Mouse (Mus musculus) intestine, embryonic 15.5 days (tissue): ENCODE data around the gene Wdr26. TPM values are rescaled to one million over a fixed set of nuclear protein-coding genes. Genes with fewer than 3 reads are reported as not detected.

Experiments
- ATAC-seq: fragments of 200-750 bp; cut with Nextera tagmentation; 2 replicates; pipeline ENCODE4 v1.8.0; 2017; ENCODE audit warnings: moderate TSS enrichment, moderate library complexity
- H3K27ac ChIP-seq: fragments of 300-500 bp; sonication (generic); 2 replicates; pipeline ENCODE4 v1.5.1; 2015; ENCODE audit warnings: mild to moderate bottlenecking, inconsistent platforms
- H3K27me3 ChIP-seq: fragments of 300-500 bp; sonication (generic); replicated peaks from 2 replicates; pipeline ENCODE4 v1.6.1; 2015; ENCODE audit warnings: inconsistent platforms
- H3K36me3 ChIP-seq: fragments of 300-500 bp; sonication (generic); 2 replicates; pipeline ENCODE4 v1.6.1; 2015; ENCODE audit warnings: inconsistent platforms
- H3K4me1 ChIP-seq: fragments of 300-500 bp; sonication (generic); replicated peaks from 2 replicates; pipeline ENCODE4 v1.6.1; 2015; ENCODE audit warnings: inconsistent platforms
- H3K4me2 ChIP-seq: fragments of 300-500 bp; sonication (generic); replicated peaks from 2 replicates; pipeline ENCODE4 v1.6.1; 2015; ENCODE audit warnings: mild to moderate bottlenecking, inconsistent platforms
- H3K4me3 ChIP-seq: fragments of 300-500 bp; sonication (generic); replicated peaks from 2 replicates; pipeline ENCODE4 v1.5.1; 2015; ENCODE audit warnings: inconsistent platforms
- H3K9ac ChIP-seq: fragments of 300-500 bp; sonication (generic); 2 replicates; pipeline ENCODE4 v1.6.1; 2015; ENCODE audit warnings: inconsistent platforms
- H3K9me3 ChIP-seq: fragments of 300-500 bp; sonication (generic); 2 replicates; pipeline ENCODE4 v1.6.1; 2016; ENCODE audit warnings: inconsistent platforms
- WGBS: fragments of 180-500 bp; shearing (Covaris S2); methylation state at CpG from one replicate; pipeline ENCODE4 v1.1.7; 2015; 5-methylcytosine and 5-hydroxymethylcytosine counted together
- polyA plus RNA-seq: library from polyadenylated mRNA; unstranded; fragments of >200 nt; fragmentation: Nextera tagmentation; extraction: Ambion mirVana; gene quantifications from 2 replicates; pipeline ENCODE4 v1.2.1, GENCODE M21; 2015

Wdr26 gene
- polyA plus RNA-seq = 30.2 and 33.0 TPM in 2 replicates

DNA sequence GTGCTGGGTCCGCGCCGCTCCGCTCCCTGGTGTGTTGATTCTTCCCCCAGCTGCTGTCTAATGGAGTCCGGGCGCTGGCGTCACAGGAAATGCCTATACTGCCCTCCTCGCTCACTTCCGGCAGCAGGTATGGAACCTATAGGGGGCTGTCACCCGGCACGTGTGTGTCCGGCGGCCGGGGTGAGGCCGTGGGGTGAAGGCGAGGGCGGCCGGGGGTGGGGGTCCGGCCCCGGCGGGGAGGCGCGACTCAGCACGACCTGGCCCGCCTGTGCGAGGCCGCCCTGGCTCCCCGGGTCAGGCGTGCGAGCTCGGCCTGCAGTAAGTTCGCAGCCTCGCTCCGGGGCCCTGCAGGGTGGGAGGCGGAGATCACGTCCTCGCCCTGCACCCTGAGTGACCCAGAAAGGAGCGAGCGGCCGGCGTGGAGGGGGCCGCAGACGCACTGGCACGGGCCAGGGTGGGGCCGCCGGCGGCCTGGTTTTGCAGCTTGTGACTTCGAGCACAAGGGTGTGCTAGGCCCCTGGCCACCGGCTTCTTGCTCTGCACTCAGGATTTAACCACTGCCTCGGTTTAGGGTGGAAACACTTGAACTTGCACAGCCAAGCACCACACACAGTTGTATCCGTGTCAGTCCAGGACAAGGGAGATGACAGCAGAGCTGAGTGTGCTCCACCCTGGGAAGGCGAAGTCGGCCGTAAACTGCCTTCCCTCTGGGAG lies at the start of gene Wdr26:
Gene Wdr26, minus strand, starts transcription at position 82 of the 714 bp plus-strand sequence.
- WGBS = under 1% methylated on average over 51 of the region's 54 CpGs
- Histone ChIP-seq H3K4me3 (peak within 1 kb of the TSS; percentile 96), H3K27ac (peak within 1 kb of the TSS; percentile 94), H3K36me3 (no peaks in the 10 kb centered on the region), H3K9me3 (no peaks in the 10 kb centered on the region), H3K9ac (peak within 1 kb of the TSS; percentile 95), H3K4me2 (peak within 1 kb of the TSS; percentile 89), H3K4me1 (peaks cover 5% of the 10 kb centered on the region; the same call in 1 of the 2 replicates), H3K27me3 (no peaks in the 10 kb centered on the region)
- ATAC-seq = peak; percentile 95

DNA sequence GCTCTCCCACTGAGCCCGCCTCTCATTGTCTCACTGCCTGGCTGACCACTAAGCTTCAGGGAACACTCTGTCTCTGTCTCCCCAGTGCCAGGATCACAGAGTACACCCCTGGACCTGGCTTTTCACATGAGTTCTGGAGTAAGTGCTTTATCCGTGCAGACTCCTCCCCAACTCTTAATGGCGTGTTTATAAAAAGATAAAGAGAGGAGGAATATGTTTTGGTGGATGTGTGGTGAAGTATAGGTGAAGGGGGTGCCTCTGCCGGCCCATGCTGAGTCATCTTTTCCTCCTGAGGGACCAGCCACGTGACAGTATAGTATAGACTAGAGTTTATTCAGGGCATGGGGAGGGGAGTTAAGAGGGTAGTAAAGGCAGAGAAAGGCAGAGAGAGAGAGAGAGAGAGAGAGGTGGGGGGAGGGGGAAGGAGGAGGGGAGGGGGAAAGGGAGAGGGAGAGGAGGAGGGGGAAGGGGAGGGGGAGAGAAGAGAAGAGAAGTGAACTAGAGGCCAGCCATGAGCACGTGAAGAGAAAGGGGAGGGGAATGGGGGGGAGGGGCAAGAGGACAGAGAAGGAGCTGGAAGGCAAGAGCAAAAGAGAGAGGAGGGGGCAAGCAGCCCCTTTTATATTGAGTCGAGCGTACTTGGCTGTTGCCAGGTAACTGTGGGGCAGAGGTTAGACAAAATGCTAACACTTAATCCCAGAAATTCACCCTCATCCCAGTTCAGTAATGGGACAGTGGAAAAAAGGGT lies 49.3 kb upstream of the Wdr26 start:
- H3K9ac ChIP-seq = no peak overlapping the region
- no peaks in the 10 kb centered on the region for H3K36me3 ChIP-seq
- ATAC-seq = no peak
- H3K4me1 ChIP-seq = peaks cover 29% of the 10 kb centered on the region
- H3K4me2 ChIP-seq = no peak overlapping the region
- no peak overlapping the region for H3K4me3 ChIP-seq
- no peak overlapping the region for H3K27ac ChIP-seq
- WGBS = 25% methylated on average over 8 of the region's 8 CpGs
- no peaks in the 10 kb centered on the region for H3K27me3 ChIP-seq
- no peaks in the 10 kb centered on the region for H3K9me3 ChIP-seq

DNA sequence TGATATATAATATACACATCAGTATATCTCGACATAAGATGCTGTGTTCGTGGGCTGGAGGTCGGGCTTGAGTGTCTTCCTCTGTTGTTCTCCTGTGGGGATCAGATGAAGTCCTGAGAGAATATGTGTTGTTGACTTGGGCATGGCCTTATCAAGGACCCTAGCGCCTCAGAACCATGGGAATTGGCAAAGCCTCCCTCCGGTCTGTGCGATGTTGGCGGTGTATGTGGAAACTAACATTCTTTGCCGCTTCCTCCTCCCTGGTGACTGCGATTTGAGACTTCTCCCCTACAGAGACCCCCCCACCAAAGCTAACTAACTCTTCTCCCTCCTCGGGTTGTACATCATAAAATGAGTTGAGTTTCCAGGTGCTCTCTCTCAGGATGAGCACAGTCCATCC lies 48.6 kb upstream of the Wdr26 start:
- Histone ChIP-seq H3K4me1 (peaks cover 35% of the 10 kb centered on the region), H3K4me3 (no peak overlapping the region), H3K27me3 (no peaks in the 10 kb centered on the region), H3K4me2 (no peak overlapping the region), H3K27ac (no peak overlapping the region), H3K36me3 (no peaks in the 10 kb centered on the region), H3K9me3 (no peaks in the 10 kb centered on the region), H3K9ac (no peak overlapping the region)
- 90% methylated on average over 10 of the region's 10 CpGs for WGBS
- no peak for ATAC-seq

DNA sequence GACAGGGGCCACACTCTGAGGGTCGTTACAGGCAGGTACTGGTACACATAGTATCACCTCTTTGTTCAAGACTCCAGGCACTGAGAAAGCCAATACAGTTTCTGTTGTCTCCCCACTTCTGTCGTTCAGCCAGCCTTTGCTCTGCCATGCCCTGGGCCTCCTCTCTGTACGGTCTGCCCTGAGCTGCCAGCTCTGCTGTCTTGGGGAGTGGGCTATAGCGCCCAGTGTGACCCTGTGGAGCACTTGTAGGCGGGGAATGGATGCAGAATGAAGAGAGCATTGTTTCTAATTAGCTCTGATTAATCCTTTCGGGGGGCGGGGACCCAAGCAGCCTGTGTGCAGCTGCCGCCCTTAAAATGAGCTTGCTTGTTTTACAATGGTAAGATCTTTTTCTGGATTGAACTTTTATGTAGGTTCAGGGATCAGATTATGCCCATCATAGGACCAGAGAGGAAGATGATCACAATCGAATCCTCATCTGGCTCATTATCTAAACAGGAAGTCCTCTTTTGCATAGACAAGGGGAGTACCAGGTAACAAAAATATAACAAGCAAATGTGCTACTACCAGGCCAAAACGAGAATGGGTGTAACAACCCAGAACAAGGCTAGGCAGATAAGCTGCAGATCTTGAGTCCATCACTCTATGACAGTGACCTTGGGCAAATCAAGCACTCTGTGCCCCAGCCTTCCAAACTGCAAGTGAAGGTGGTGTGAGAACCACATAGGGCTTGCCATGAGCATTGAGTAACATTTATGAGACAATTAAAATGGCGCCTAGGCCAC lies 48.0 kb upstream of the Wdr26 start:
- no peak overlapping the region for H3K4me2 ChIP-seq
- no peaks in the 10 kb centered on the region for H3K27me3 ChIP-seq
- H3K36me3 ChIP-seq = no peaks in the 10 kb centered on the region
- WGBS = 60% methylated on average over 11 of the region's 11 CpGs
- H3K4me1 ChIP-seq = peaks cover 37% of the 10 kb centered on the region
- H3K4me3 ChIP-seq = no peak overlapping the region
- H3K27ac ChIP-seq = no peak overlapping the region
- ATAC-seq = no peak
- no peaks in the 10 kb centered on the region for H3K9me3 ChIP-seq
- no peak overlapping the region for H3K9ac ChIP-seq

DNA sequence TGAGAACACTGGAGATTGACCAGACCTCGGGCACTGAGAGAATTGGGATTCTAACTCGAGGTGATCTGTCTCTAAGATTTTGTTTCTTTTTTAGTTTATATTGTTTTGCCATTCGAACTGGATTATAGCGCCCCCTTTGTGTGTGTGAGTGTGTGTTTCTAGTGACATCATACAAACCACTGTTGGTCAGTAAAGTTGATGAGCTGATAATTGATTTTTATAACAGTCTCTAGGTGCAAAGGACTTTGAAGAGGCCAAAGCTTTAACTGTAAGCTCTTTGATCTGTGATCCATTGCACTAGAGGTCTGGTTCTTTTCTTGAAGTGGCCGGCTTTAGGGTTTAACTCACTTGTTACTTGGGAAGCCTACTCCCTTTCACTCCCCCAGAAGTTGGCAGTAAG lies 47.3 kb upstream of the Wdr26 start:
- Histone ChIP-seq H3K4me3 (no peak overlapping the region), H3K4me1 (peaks cover 37% of the 10 kb centered on the region), H3K4me2 (no peak overlapping the region), H3K36me3 (no peaks in the 10 kb centered on the region), H3K27ac (no peak overlapping the region), H3K9me3 (no peaks in the 10 kb centered on the region), H3K27me3 (no peaks in the 10 kb centered on the region), H3K9ac (no peak overlapping the region)
- no peak for ATAC-seq
- WGBS = 57% methylated on average over 5 of the region's 5 CpGs

DNA sequence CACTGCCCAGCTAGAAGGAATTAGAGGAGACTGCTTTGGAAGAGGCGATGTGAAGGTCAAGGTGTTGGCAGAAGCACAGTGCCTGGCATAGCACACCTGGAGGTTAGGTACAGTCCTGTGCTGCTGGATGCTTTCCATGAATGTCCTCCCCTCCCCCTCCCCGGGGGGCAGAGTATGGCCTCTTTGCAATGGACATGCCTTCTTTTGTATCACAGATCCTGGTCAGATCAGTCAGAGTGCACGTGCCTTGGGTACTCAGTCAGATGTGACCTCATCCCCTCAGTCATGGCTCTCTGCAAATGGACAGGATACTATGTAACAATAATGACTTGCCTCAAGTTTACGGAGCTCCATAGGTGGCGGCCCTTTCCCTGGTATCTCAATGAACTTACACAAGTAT lies 46.8 kb upstream of the Wdr26 start:
- no peak for ATAC-seq
- no peak overlapping the region for H3K4me2 ChIP-seq
- H3K36me3 ChIP-seq = no peaks in the 10 kb centered on the region
- WGBS = 67% methylated on average over 5 of the region's 5 CpGs
- H3K4me1 ChIP-seq = peaks cover 37% of the 10 kb centered on the region
- H3K27me3 ChIP-seq = no peaks in the 10 kb centered on the region
- H3K4me3 ChIP-seq = no peak overlapping the region
- no peak overlapping the region for H3K9ac ChIP-seq
- peak overlapping the region; percentile 88 for H3K27ac ChIP-seq
- H3K9me3 ChIP-seq = no peaks in the 10 kb centered on the region

DNA sequence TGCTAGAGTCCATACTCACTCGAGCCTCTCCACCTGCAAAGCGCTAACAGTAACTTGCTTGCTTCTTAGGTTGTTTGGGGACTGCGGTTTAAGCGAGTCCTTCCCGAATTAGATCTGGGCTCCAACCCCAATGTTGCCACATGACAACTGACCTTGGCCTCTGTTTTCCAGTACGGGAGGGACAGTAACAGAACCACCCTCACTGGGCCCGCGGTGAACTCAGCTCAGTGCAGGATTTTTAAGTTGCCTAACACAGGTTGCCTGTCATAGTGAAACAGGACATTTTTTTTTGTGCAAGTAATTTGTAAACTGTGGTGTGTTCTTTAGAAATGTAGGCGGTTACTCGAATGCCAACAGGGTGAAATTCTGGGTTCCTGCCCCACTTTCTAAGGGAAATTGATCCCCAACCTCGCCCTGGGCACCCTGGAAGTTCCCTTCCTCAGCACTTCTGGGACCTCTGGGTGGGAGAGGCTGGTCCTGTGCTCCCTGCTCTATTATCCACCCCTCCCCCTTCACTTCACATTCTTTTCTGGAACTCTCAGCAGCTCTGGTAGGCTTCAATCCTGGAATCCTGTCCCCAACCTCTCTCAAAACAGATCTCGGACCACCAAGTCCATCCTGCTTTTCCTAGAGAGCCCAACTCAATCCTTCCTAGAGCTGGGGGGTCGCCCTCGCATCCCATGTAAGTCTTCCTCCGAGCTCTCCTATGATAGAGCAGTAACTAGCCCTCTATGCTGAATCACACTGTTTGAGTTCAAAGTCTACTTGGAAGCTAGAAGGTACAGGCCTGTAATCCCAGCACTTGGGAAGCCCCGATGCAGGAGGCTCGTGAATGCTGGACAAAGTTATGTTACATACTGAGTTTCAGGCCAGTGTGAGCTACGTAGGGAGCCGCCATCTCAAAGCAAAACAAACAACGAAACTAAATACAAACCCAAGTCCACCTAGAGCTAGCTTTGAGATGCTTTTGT lies 46.1 kb upstream of the Wdr26 start:
- Histone ChIP-seq H3K4me2 (peak overlapping the region; percentile 90), H3K27me3 (no peaks in the 10 kb centered on the region), H3K27ac (peak overlapping the region; percentile 88), H3K4me1 (peaks cover 37% of the 10 kb centered on the region), H3K4me3 (peak overlapping the region; percentile 35; the same call in 1 of the 2 replicates), H3K9ac (no peak overlapping the region; the same call in 1 of the 2 replicates), H3K9me3 (no peaks in the 10 kb centered on the region), H3K36me3 (no peaks in the 10 kb centered on the region)
- peak; percentile 44; the same call in 1 of the 2 replicates for ATAC-seq
- WGBS = 56% methylated on average over 20 of the region's 20 CpGs

DNA sequence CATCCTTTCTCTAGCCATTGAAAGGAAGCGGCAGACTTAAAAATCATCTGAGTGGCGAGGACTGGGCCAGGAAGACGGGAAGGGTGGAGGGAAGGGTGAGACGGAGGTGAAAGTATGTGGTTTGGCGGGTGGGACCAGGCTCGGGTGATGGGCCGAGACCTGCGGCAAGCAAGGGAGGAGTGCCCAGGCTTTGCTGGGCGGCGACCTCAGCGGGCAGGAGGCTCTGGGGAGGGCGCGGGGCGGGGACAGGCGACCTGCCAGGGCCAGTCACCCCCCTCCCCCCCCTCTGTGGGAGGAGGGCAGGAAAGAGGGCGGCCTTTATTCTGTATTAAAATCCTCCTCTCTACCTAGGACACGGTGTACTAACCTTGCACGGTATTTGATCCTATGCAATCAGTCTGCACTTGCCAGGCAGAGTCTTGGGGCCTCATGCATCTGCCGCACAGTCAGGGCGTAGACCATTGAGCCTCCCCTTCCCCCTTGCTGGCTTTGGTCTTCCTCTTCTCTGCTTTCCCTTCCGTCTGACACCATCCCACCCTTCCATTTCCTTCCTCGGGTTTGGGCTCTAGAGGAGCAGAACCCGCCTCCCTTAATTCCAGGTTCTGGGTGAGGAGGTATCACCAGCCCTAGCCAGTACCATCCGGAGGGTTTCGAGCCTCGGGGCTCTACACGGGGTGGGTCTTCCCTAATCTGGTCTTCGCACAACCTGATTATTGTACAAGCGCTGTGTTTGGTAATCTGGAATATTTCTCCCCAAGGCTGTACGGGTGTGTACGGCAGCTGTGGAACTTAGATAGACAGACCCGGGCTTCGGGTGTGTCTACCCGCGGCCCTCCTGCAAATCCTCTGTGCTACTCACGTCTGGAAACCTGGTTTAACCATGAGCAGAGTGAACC lies 45.1 kb upstream of the Wdr26 start:
- Histone ChIP-seq H3K4me2 (peak overlapping the region; percentile 90), H3K9me3 (no peaks in the 10 kb centered on the region), H3K4me1 (peaks cover 37% of the 10 kb centered on the region), H3K27me3 (no peaks in the 10 kb centered on the region), H3K27ac (peak overlapping the region; percentile 88), H3K36me3 (no peaks in the 10 kb centered on the region), H3K4me3 (peak overlapping the region; percentile 35), H3K9ac (peak overlapping the region; percentile 47; the same call in 1 of the 2 replicates)
- 17% methylated on average over 32 of the region's 36 CpGs for WGBS
- peak; percentile 88 for ATAC-seq

DNA sequence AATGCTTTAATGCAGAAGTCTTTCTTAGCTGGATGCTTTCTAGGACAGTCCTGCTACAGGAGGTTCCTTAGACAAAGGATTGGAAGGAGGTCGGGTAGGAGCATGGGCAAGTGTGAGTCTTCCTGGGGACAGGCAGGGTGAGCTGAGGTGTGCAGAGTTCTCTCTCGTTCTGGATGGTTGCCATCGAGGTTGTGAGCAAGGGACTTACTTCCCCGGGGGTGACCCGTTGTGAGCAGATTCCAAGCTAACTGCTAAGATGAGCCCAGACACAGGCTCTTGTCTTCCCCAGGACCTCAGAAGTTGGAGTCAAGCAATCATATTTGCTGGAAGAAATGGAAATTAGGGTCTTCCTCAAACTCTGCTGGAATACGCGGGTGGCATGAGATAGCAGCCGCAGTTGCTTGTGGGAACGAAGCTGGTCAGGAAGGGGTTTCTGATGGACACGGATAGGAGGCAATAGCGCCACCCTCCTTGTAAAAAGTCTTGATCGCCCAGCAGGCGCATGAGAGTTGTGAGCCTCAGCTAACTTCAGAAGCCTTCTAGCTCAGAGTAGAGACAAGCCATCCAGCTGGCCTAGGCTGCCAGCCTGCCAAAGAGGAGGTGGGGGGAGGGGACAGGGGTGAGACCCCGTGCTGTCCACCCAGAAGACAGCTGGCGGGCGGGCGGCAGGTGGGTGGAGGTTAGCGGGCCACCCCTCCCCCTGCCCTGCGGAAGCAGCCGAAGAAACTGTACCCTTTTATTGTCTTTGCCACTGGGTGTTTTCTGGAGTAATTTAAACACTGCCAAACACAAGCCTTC lies 44.3 kb upstream of the Wdr26 start:
- peak overlapping the region; percentile 35 for H3K4me3 ChIP-seq

DNA sequence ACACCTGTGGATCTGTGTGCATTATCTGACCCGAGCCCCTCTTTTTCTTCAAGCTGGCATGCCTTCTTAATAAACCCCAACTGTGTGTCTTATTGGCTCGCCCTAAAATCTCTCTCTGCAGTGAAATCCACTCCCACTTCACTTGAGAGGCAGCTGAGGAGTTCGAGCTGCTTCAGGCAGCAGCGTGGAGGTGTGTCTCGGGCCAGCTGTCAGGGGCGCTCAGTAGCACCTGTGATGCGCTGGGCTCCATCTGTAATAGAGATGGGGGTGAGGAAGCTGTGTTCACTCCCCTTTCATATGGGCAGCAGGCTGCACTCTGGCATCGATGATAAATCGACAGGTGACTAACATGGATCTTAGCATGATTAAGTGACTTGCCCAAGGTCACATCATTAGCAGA lies 43.6 kb upstream of the Wdr26 start:
- Histone ChIP-seq H3K4me3 (no peak overlapping the region), H3K36me3 (no peaks in the 10 kb centered on the region)
- WGBS = 63% methylated on average over 9 of the region's 9 CpGs

More for the DNA sequence above, 44.3 kb upstream of the Wdr26 start:
- Histone ChIP-seq H3K27ac (peak overlapping the region; percentile 88), H3K9me3 (no peaks in the 10 kb centered on the region), H3K27me3 (no peaks in the 10 kb centered on the region), H3K36me3 (no peaks in the 10 kb centered on the region), H3K4me1 (peaks cover 37% of the 10 kb centered on the region), H3K9ac (peak overlapping the region; percentile 47; the same call in 1 of the 2 replicates), H3K4me2 (peak overlapping the region; percentile 90)
- ATAC-seq = peak; percentile 61
- 6% methylated on average over 20 of the region's 20 CpGs for WGBS

More for the DNA sequence above, 43.6 kb upstream of the Wdr26 start:
- ATAC-seq = no peak
- Histone ChIP-seq H3K27me3 (no peaks in the 10 kb centered on the region), H3K4me2 (peak overlapping the region; percentile 90), H3K27ac (peak overlapping the region; percentile 88; the same call in 1 of the 2 replicates), H3K9me3 (no peaks in the 10 kb centered on the region), H3K9ac (no peak overlapping the region), H3K4me1 (peaks cover 34% of the 10 kb centered on the region)
